Mouse (Mus musculus): Measurements from ENCODE around the gene Hist1h2ah. TPM values are rescaled to one million over a fixed set of nuclear protein-coding genes. Genes with fewer than 3 reads are reported as not detected.
A peak's percentile ranks its signal among the peaks of the same experiment; 100 is the strongest.
"Not testable (repeated sequence)": the region's sequence is repeated elsewhere in the genome, so short reads cannot be mapped to it uniquely, and the experiment has no call there.

Hist1h2ah gene
- 1.7 TPM in 1 of 2 replicates, not detected in the other for polyA plus RNA-seq (2015; fragmentation: Nextera tagmentation; extraction: Ambion mirVana)

- Histone ChIP-seq H3K4me1 (replicated peaks) (peaks cover 26% of the 10 kb centered on the region), H3K4me2 (peak within 1 kb of the TSS; percentile 72), H3K4me3 (peak within 1 kb of the TSS; percentile 42), H3K27ac (replicated peaks) (peak within 1 kb of the TSS; percentile 79), H3K9ac (peak within 1 kb of the TSS; percentile 70)
- WGBS, result under 1% methylated on average over 26 of the region's 69 CpGs
- H3K36me3 ChIP-seq, H3K9me3 ChIP-seq, H3K27me3 ChIP-seq: not testable (repeated sequence)
- ATAC-seq (ENCODE audit: low read depth), result peak; percentile 98
Measured at GRCm38 (mm10) chr13:22035267-22036148, at the start of gene Hist1h2ah, which contains the start of gene Hist1h2bk. Gene Hist1h2ah (minus strand): TSS chr13:22035568. Gene Hist1h2bk (plus strand): TSS chr13:22035870.

GRCm38 (mm10) chr13:22084140-22084539, 48.8 kb upstream of the Hist1h2ah start, which contains the start of gene Vmn1r188:
Gene Vmn1r188 (plus strand): TSS chr13:22084440.
- not testable (repeated sequence) for H3K9ac ChIP-seq; H3K27ac ChIP-seq (replicated peaks); H3K9me3 ChIP-seq; H3K4me3 ChIP-seq; H3K4me2 ChIP-seq; ATAC-seq (ENCODE audit: low read depth); H3K4me1 ChIP-seq (replicated peaks); H3K36me3 ChIP-seq; H3K27me3 ChIP-seq
- WGBS, result 94% methylated on average over 1 of the region's 1 CpGs

- Histone ChIP-seq H3K4me3 (no peak overlapping the region), H3K36me3 (no peaks in the 10 kb centered on the region), H3K4me2 (no peak overlapping the region), H3K27ac (replicated peaks) (no peak overlapping the region), H3K4me1 (replicated peaks) (no peaks in the 10 kb centered on the region), H3K9me3 (no peaks in the 10 kb centered on the region), H3K27me3 (no peaks in the 10 kb centered on the region), H3K9ac (no peak overlapping the region)
- 61% methylated on average over 1 of the region's 1 CpGs for WGBS
- ATAC-seq (ENCODE audit: low read depth), result no peak
Measured at GRCm38 (mm10) chr13:22063468-22063867, 28.1 kb upstream of the Hist1h2ah start.

- no peaks in the 10 kb centered on the region for H3K9me3 ChIP-seq
- H3K4me2 ChIP-seq, result no peak overlapping the region
- no peak overlapping the region for H3K27ac ChIP-seq (replicated peaks)
- no peak overlapping the region for H3K4me3 ChIP-seq
- H3K4me1 ChIP-seq (replicated peaks), result no peaks in the 10 kb centered on the region
- no peak overlapping the region for H3K9ac ChIP-seq
- WGBS, result 77% methylated on average over 1 of the region's 1 CpGs
- H3K36me3 ChIP-seq, result no peaks in the 10 kb centered on the region
- no peaks in the 10 kb centered on the region for H3K27me3 ChIP-seq
- ATAC-seq (ENCODE audit: low read depth), result no peak
Measured at GRCm38 (mm10) chr13:22061422-22061821, 26.1 kb upstream of the Hist1h2ah start.

GRCm38 (mm10) chr13:22053754-22054153, 18.4 kb upstream of the Hist1h2ah start:
- no peaks in the 10 kb centered on the region for H3K36me3 ChIP-seq
- no peak for ATAC-seq (ENCODE audit: low read depth)
- 97% methylated on average over 1 of the region's 1 CpGs for WGBS

GRCm38 (mm10) chr13:22051523-22051859, 16.1 kb upstream of the Hist1h2ah start:
- Histone ChIP-seq H3K36me3 (no peaks in the 10 kb centered on the region), H3K4me2 (peak overlapping the region; percentile 58), H3K27me3 (no peaks in the 10 kb centered on the region), H3K27ac (replicated peaks) (peak overlapping the region; percentile 91), H3K9me3 (no peaks in the 10 kb centered on the region), H3K4me1 (replicated peaks) (peaks cover 5% of the 10 kb centered on the region; the same call in 1 of the 2 replicates), H3K9ac (peak overlapping the region; percentile 71), H3K4me3 (peak overlapping the region; percentile 55)
- ATAC-seq (ENCODE audit: low read depth), result peak; percentile 41; the same call in 1 of the 2 replicates
- 10% methylated on average over 5 of the region's 5 CpGs for WGBS

More at GRCm38 (mm10) chr13:22053754-22054153, 18.4 kb upstream of the Hist1h2ah start:
- H3K27me3 ChIP-seq, result no peaks in the 10 kb centered on the region
- no peak overlapping the region for H3K4me3 ChIP-seq
- H3K9ac ChIP-seq, result no peak overlapping the region
- H3K4me2 ChIP-seq, result no peak overlapping the region
- H3K27ac ChIP-seq (replicated peaks), result no peak overlapping the region
- no peaks in the 10 kb centered on the region for H3K9me3 ChIP-seq
- H3K4me1 ChIP-seq (replicated peaks), result peaks cover 5% of the 10 kb centered on the region; the same call in 1 of the 2 replicates

GRCm38 (mm10) chr13:22050591-22051522, 15.5 kb upstream of the Hist1h2ah start:
- Histone ChIP-seq H3K27me3 (no peaks in the 10 kb centered on the region), H3K27ac (replicated peaks) (peak overlapping the region; percentile 91), H3K9me3 (no peaks in the 10 kb centered on the region), H3K36me3 (no peaks in the 10 kb centered on the region), H3K4me1 (replicated peaks) (peaks cover 5% of the 10 kb centered on the region; the same call in 1 of the 2 replicates), H3K4me2 (peak overlapping the region; percentile 58), H3K9ac (peak overlapping the region; percentile 71), H3K4me3 (peak overlapping the region; percentile 55)
- peak; percentile 96 for ATAC-seq (ENCODE audit: low read depth)
- under 1% methylated on average over 52 of the region's 52 CpGs for WGBS

- Histone ChIP-seq H3K27ac (replicated peaks) (peak overlapping the region; percentile 91), H3K4me1 (replicated peaks) (peaks cover 5% of the 10 kb centered on the region; the same call in 1 of the 2 replicates), H3K4me3 (peak overlapping the region; percentile 55), H3K27me3 (no peaks in the 10 kb centered on the region), H3K9me3 (no peaks in the 10 kb centered on the region), H3K4me2 (peak overlapping the region; percentile 58), H3K36me3 (no peaks in the 10 kb centered on the region), H3K9ac (peak overlapping the region; percentile 71)
- under 1% methylated on average over 14 of the region's 14 CpGs for whole genome bisulfite sequencing
- ATAC-seq (ENCODE audit: low read depth), result peak; percentile 46
Measured at GRCm38 (mm10) chr13:22049737-22050440, 14.5 kb upstream of the Hist1h2ah start.

GRCm38 (mm10) chr13:22049041-22049440, 13.7 kb upstream of the Hist1h2ah start:
- no peak overlapping the region for H3K9ac ChIP-seq
- no peaks in the 10 kb centered on the region for H3K36me3 ChIP-seq
- WGBS, result 72% methylated on average over 2 of the region's 2 CpGs
- H3K4me3 ChIP-seq, result no peak overlapping the region
- no peaks in the 10 kb centered on the region for H3K27me3 ChIP-seq
- peaks cover 10% of the 10 kb centered on the region for H3K4me1 ChIP-seq (replicated peaks)
- 0 out of 2 replicates have a peak overlapping the region, but pooled peaks have one; percentile 16 for H3K4me2 ChIP-seq
- ATAC-seq (ENCODE audit: low read depth), result no peak
- H3K27ac ChIP-seq (replicated peaks), result no peak overlapping the region
- H3K9me3 ChIP-seq, result no peaks in the 10 kb centered on the region

- Histone ChIP-seq H3K4me3 (no peak overlapping the region), H3K4me2 (no peak overlapping the region), H3K36me3 (no peaks in the 10 kb centered on the region), H3K27me3 (no peaks in the 10 kb centered on the region), H3K9me3 (no peaks in the 10 kb centered on the region), H3K9ac (no peak overlapping the region), H3K27ac (replicated peaks) (no peak overlapping the region), H3K4me1 (replicated peaks) (peaks cover 31% of the 10 kb centered on the region)
- WGBS, result 56% methylated on average over 2 of the region's 2 CpGs
- ATAC-seq (ENCODE audit: low read depth), result no peak
Measured at GRCm38 (mm10) chr13:22045311-22045710, 9.9 kb upstream of the Hist1h2ah start.

- H3K4me3 ChIP-seq, result peak overlapping the region; percentile 39; the same call in 1 of the 2 replicates
- H3K27ac ChIP-seq (replicated peaks), result no peak overlapping the region
- no peaks in the 10 kb centered on the region for H3K36me3 ChIP-seq
- H3K27me3 ChIP-seq, result no peaks in the 10 kb centered on the region
- 84% methylated on average over 6 of the region's 6 CpGs for WGBS
- ATAC-seq (ENCODE audit: low read depth), result no peak
- H3K9ac ChIP-seq, result no peak overlapping the region; the same call in 1 of the 2 replicates
- H3K4me1 ChIP-seq (replicated peaks), result peaks cover 30% of the 10 kb centered on the region
- no peaks in the 10 kb centered on the region for H3K9me3 ChIP-seq
- peak overlapping the region; percentile 78; the same call in 1 of the 2 replicates for H3K4me2 ChIP-seq
Measured at GRCm38 (mm10) chr13:22044432-22045155, 9.2 kb upstream of the Hist1h2ah start.

Measured in neural tube, embryonic 13.5 days (tissue).